Mouse (Mus musculus) layer of hippocampus, adult 2 months (tissue): ENCODE measurements around the gene Gm364. TPM values are rescaled to one million over a fixed set of nuclear protein-coding genes. Genes with fewer than 3 reads are reported as not detected.

ENCODE experiments used
- DNase-seq, 2 experiments: peaks; one replicate each; pipeline ENCODE4 v3.0.0; 2022; ENCODE audit warnings: low spot score in 2 of 2
- H3K27ac ChIP-seq: fragments of 200-600 bp; 2 replicates; pipeline ENCODE4 v1.8.1; 2022
- H3K4me3 ChIP-seq: fragments of 200-600 bp; 2 replicates; pipeline ENCODE4 v1.8.1; 2022; ENCODE audit warnings: mild to moderate bottlenecking
- CTCF ChIP-seq: fragments of 200-600 bp; conservative IDR thresholded peaks from 2 replicates; pipeline ENCODE4 v1.8.1; 2022; ENCODE audit warnings: antibody characterized with exemption, mild to moderate bottlenecking, moderate library complexity
- long read RNA-seq, 2 experiments: library from polyadenylated mRNA; stranded (forward); transcript quantifications; one replicate each; pipeline ENCODE4 v2.0.0; 2021; ENCODE audit warnings: borderline mapping rate in 2 of 2
- total RNA-seq, 2 experiments: library from RNA; stranded (reverse); gene quantifications; 2 replicates each; pipeline ENCODE4 v1.2.3; 2021

Gene Gm364
- not detected for total RNA-seq
- long read RNA-seq, experiment 1 = 0 reads
- long read RNA-seq, experiment 2 = 0 reads

DNA sequence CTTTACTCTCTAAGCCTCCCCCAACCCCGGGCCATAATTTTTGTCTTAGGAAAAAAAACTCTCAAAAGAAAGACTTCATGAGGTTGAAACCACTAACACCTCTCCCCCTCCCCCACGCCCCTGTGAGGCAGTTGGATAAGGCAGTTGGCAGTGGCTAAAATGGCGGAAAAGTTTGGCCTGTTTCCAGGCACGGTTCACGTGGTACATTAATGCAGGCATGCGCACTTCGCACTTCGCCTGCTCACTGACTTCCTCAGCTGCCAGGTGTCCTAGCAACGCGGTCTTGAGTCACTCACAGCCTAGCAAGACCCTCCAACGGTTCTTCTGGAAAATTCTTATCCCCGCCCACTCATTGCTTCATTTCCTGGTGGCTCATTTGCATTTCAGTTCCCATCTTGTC lies at the start of gene Gm364:
TSS of gene Gm364 (plus strand) at position 386 of the 400 bp plus-strand sequence.
- H3K27ac ChIP-seq = no peak within 1 kb of the TSS
- H3K4me3 ChIP-seq = no peak within 1 kb of the TSS
- no peak for TF ChIP-seq CTCF
- DNase-seq = no peak

GRCm38 (mm10) chrX:57359316-57359715 lies 49.6 kb upstream of the Gm364 start:
- Histone ChIP-seq H3K27ac (no peak overlapping the region), H3K4me3 (no peak overlapping the region)
- no peak for TF ChIP-seq CTCF
- no peak for DNase-seq

DNA sequence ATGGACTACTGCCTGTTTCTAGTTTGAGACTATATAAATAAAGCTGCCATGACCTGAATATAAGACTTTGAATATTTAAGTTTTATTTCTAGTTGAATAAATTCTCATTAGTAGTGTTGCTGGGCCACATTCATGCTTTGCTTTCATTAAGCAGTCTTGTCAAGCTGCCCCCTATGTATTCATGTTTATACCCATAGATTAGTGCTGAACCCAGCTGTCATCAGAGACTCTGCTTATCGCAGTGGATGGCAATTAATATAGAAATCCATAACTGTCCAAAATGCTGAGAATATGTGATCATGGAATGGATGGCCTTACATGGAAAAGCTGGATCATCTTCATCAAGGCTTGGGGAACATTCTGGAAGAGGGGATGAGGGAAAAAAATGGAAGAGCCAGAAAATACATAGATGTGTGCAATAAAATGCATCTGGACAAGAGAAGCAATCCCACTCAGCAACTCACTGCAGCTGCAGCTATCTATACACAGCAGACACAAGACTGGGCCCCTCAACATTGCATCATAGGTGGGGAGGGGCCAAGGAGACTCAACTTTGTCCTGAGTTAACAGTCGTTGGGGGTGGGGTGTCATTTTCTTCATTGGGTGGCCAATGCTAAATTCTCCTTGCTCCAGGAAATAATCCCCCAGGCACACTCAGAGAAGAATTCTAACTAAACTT lies 43.9 kb upstream of the Gm364 start:
- no peak for DNase-seq
- no peak for TF ChIP-seq CTCF

DNA sequence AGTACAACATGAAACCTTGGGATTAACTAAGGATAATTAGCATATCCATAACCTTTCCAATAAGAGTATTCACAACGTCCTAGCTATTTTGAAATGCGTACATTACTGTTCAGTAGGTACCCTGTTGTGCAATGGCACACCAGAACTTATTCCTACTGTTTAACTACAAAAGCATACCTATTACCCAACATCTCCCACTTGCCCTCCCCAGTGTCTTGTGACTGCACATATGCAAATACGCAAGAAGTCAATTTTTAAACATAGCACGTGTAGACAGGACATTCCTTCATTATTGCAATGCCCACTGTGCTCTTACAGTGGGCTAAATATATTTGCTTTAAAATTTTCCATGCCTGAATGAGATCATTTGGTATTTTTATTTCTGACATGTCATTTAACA lies 36.0 kb upstream of the Gm364 start:
- no peak for TF ChIP-seq CTCF

More for the DNA sequence above, 43.9 kb upstream of the Gm364 start:
- no peak overlapping the region for H3K27ac ChIP-seq
- no peak overlapping the region for H3K4me3 ChIP-seq

GRCm38 (mm10) chrX:57373543-57373942 lies 35.4 kb upstream of the Gm364 start:
- no peak for TF ChIP-seq CTCF
- Histone ChIP-seq H3K27ac (no peak overlapping the region), H3K4me3 (no peak overlapping the region)
- no peak for DNase-seq

More for the DNA sequence above, 36.0 kb upstream of the Gm364 start:
- DNase-seq = no peak
- no peak overlapping the region for H3K27ac ChIP-seq
- H3K4me3 ChIP-seq = no peak overlapping the region

DNA sequence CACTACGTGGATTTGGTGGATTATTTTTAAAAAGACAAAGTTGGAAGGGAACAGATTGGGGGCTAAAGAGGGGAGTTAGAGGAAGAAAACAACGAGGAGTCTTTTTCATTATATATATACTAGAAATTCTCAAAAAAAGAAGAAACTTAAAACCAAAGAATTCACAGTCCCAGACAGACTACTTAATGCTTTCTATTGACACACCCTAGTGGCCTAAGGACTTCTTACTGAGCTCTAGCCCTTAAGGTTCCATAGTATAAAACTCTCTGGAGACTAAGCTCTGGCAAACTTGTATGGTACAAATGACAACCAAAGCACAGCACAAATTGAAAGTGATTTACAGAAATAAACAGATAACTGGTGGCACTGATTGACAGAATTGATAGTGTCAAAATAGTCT lies 34.9 kb upstream of the Gm364 start:
- TF ChIP-seq CTCF = no peak
- Histone ChIP-seq H3K27ac (no peak overlapping the region), H3K4me3 (no peak overlapping the region)
- no peak for DNase-seq

- no peak overlapping the region for H3K27ac ChIP-seq
- DNase-seq = no peak
These were observed 31.9 kb upstream of the Gm364 start for GRCm38 (mm10) chrX:57377096-57377495.

DNA sequence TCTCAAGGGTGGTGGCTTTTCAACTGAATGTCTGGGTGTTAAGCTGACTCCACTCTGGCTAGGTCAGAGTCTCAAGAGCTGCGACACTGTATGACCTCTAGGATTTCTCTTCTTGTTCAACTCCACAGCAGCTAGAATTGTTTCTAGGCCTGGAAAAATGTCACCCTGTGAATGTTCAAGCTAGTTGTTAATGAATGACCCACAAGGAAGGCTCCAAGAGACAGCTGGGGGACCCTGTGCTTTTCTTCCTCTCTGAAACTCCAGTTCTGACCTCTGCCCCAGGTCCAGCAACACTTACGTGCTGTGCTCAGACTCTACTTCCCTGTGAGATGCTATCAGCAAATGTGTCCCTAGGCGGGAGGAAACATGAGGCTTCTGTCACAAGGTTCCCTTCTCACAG lies 30.4 kb upstream of the Gm364 start:
- Histone ChIP-seq H3K27ac (no peak overlapping the region), H3K4me3 (no peak overlapping the region)
- no peak for TF ChIP-seq CTCF
- DNase-seq = no peak

More at GRCm38 (mm10) chrX:57377096-57377495, 31.9 kb upstream of the Gm364 start:
- no peak for TF ChIP-seq CTCF
- H3K4me3 ChIP-seq = no peak overlapping the region

DNA sequence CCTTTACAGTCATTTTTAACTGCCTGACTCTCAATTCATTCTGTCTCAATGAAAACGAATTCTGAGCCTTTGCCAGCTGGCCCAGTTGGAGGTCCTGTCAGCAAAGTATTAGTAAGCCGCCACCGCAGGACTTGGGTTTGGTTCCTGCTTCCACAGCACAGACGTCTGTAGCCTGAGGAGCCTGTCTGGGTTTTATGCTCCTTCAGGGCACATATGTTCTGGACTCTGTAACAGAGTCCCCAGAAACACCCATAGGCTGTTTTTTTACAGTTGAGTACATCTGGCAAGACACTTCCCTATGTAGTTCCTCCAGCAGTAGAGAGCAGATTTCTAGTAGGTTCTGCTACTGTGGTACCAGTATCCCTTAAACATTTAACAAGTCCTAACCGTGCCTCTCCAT lies 28.0 kb upstream of the Gm364 start:
- TF ChIP-seq CTCF = no peak
- DNase-seq = no peak
- no peak overlapping the region for H3K4me3 ChIP-seq
- no peak overlapping the region for H3K27ac ChIP-seq

DNA sequence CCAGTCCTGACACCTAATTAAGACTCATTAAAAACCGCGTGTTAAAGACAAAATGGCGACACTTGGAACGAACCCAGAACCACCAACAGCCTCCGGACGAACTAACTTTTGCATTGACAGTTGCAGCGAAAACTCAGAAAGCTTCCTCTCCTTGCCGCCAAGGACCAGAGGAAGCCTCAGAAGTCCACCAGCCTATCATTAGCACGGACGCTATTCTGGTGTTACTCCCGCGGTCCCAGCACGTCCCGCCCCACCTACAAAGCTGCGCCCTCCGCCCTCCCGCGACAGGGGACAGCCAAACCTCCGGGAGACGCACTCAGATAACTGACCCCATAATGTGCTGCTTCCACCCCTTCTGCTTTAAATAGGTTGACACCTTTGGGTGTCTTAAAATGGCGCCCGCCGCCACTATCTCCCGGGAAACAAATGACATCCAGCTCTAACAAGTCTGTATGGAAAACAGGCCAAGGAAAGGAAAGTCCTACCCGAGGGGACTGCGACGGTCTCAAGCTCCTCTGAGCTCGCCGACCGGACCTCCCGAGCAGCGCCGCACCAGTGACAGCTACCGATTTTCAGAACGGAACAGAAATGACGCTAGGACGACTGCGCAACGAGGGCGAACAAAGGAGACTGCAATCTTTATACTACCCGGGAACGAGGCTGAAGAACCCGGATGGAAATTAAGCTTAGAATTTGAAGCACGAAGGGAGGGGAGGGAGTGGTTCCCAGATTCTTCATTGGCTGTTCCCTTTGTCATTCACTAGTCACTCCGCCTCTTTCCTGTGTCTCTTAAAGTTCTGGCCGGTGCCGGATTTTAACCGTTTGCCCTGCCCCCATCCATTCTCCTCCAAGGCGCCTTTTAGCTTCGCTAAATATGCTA lies 16.3 kb upstream of the Gm364 start, which contains the start of gene Rbmx:
TSS of gene Rbmx (minus strand) at position 670 of the 880 bp plus-strand sequence.
- H3K27ac ChIP-seq = peak within 1 kb of the TSS; percentile 96
- peak; percentile 86 to 91 for DNase-seq
- peak within 1 kb of the TSS; percentile 79 for H3K4me3 ChIP-seq
- TF ChIP-seq CTCF = no peak

DNA sequence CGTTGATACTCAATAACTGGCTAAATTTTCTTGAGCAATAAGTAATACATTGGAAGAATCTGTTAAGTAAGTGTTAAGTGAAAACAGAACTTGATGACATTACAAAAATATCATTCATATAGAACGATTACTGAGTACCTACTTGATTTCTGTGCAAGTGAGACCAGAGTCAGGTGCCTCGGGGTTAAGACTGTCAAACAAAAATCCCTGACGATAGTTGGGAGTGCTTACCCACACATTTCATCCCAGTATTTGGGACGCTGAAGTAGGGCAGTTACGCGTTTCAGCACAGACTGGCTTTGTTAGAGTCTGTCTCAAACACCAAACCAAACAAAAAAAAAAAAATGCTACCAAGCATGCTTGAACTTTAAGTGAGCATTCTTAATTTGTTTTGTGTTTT lies 15.5 kb upstream of the Gm364 start:
- Histone ChIP-seq H3K27ac (peak overlapping the region; percentile 96), H3K4me3 (peak overlapping the region; percentile 79)
- TF ChIP-seq CTCF = no peak
- no peak for DNase-seq

GRCm38 (mm10) chrX:57401388-57401787 lies 7.6 kb upstream of the Gm364 start:
- no peak overlapping the region for H3K27ac ChIP-seq
- DNase-seq = no peak
- TF ChIP-seq CTCF = no peak
- H3K4me3 ChIP-seq = no peak overlapping the region

DNA sequence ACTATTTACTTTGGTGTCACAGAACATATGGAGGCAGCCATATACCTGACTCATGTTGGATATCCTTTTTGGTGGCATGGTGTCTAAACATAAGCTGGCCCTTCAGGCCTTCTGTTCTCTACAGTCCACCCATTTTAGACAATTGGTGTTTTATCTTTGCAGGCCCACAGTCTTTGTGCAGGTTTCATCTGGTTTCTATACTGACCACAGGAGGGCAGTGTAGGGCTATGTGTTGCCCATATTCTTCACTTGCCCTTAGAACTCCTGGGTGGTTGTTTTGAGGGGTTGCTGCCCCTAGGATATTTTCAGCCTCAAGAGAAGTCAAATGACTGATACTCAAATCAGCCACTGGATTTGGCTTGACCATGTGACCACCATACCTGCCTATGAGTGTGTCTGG lies 5.3 kb upstream of the Gm364 start:
- no peak overlapping the region for H3K4me3 ChIP-seq
- TF ChIP-seq CTCF = peak; percentile 76
- DNase-seq = no peak
- no peak overlapping the region for H3K27ac ChIP-seq
